Mouse (Mus musculus) stomach, postnatal 0 days (tissue): ENCODE measurements at regions not wholly inside any gene's neighbourhood (a gene's known extent, or its start where the extent isn't known, plus 50 kb on each side); places are given as distances from the start of the nearest gene placed in this dataset.

ENCODE experiments used
- ATAC-seq: fragments of 200-750 bp; cut with Nextera tagmentation; 2 replicates; pipeline ENCODE4 v1.8.0; 2017; ENCODE audit not compliant: low FRiP score, low TSS enrichment
- DNase-seq: peaks from one replicate; pipeline ENCODE4 v3.0.0-alpha.2; 2016; ENCODE audit warnings: low spot score
- H3K27ac ChIP-seq: fragments of 300-500 bp; sonication (generic); replicated peaks from 2 replicates; pipeline ENCODE4 v1.5.1; 2014; ENCODE audit warnings: mild to moderate bottlenecking, control low read depth
- H3K27me3 ChIP-seq: fragments of 300-500 bp; sonication (generic); 2 replicates; pipeline ENCODE4 v1.6.1; 2014; ENCODE audit warnings: low read length; ENCODE audit not compliant: control insufficient read depth, insufficient read depth
- H3K36me3 ChIP-seq: fragments of 300-500 bp; sonication (generic); 2 replicates; pipeline ENCODE4 v1.6.1; 2014; ENCODE audit warnings: low read length, mixed read lengths; ENCODE audit not compliant: control insufficient read depth, insufficient read depth
- H3K4me1 ChIP-seq: fragments of 300-500 bp; sonication (generic); replicated peaks from 2 replicates; pipeline ENCODE4 v1.6.1; 2014; ENCODE audit warnings: antibody characterized with exemption; ENCODE audit not compliant: control insufficient read depth, insufficient read depth
- H3K4me2 ChIP-seq: fragments of 300-500 bp; sonication (generic); replicated peaks from 2 replicates; pipeline ENCODE4 v1.6.1; 2014; ENCODE audit warnings: low read depth, mild to moderate bottlenecking, control low read depth, moderate library complexity
- H3K4me3 ChIP-seq: fragments of 300-500 bp; sonication (generic); 2 replicates; pipeline ENCODE4 v1.5.1; 2014; ENCODE audit warnings: low read depth, low read length, control low read depth
- H3K9ac ChIP-seq: fragments of 300-500 bp; sonication (generic); 2 replicates; pipeline ENCODE4 v1.6.1; 2014; ENCODE audit warnings: mild to moderate bottlenecking, low read length, control low read depth, mixed read lengths
- H3K9me3 ChIP-seq: fragments of 300-500 bp; sonication (generic); 2 replicates; pipeline ENCODE4 v1.6.1; 2016; ENCODE audit warnings: low read length; ENCODE audit not compliant: control insufficient read depth
- CTCF ChIP-seq: IDR thresholded peaks from 2 replicates; pipeline ENCODE4 v1.5.1; 2016; ENCODE audit warnings: antibody characterized with exemption, low read depth, mild to moderate bottlenecking, moderate library complexity
- EP300 ChIP-seq: optimal IDR thresholded peaks from 2 replicates; pipeline ENCODE3; 2016; ENCODE audit warnings: antibody characterized with exemption
- WGBS: fragments of 180-500 bp; shearing (Covaris S2); extraction: QIAGEN DNeasy Blood & Tissue Kit; methylation state at CpG from one replicate; pipeline ENCODE4 v1.1.7; 2014; 5-methylcytosine and 5-hydroxymethylcytosine counted together
- microRNA-seq: library from miRNA; unstranded; fragments of <30 nt; microRNA quantifications from one replicate; pipeline ENCODE4, GENCODE M21; 2016

DNA sequence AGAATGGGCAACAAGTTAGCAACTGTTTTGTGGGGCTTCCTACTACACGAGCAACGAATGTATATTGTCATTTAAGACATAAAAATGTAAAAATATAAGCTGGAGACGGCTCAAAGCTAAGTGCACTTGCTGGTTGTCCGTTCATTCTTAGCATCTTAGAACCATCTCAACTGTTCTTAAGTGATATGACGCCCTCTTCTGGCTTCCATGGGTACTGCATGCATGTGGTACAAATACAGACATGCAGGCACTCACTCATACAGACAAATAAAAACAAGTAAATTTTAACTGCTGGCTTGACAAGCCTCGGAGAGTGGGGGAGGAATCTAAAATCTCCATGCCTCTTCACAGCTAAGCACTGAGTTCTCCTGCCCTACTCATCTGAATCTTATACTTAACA is 55.3 kb upstream of the Topaz1 start:
- Histone ChIP-seq H3K27ac (no peak overlapping the region), H3K9ac (no peak overlapping the region), H3K9me3 (no peaks in the 10 kb centered on the region), H3K4me2 (no peak overlapping the region), H3K4me1 (no peaks in the 10 kb centered on the region), H3K4me3 (no peak overlapping the region), H3K36me3 (no peaks in the 10 kb centered on the region), H3K27me3 (no peaks in the 10 kb centered on the region)
- ATAC-seq = no peak
- no peak for DNase-seq
- TF ChIP-seq EP300 (no peak), CTCF (peak; percentile 58)
- WGBS = 67% methylated on average over 6 of the region's 6 CpGs

- Histone ChIP-seq H3K27me3 (no peaks in the 10 kb centered on the region), H3K9me3 (no peaks in the 10 kb centered on the region), H3K9ac (no peak overlapping the region), H3K27ac (no peak overlapping the region), H3K4me1 (no peaks in the 10 kb centered on the region), H3K4me2 (no peak overlapping the region), H3K36me3 (no peaks in the 10 kb centered on the region), H3K4me3 (no peak overlapping the region)
- DNase-seq = no peak
- WGBS = 15% methylated on average over 1 of the region's 1 CpGs
- TF ChIP-seq EP300 (no peak), CTCF (no peak)
- ATAC-seq = no peak
These were observed 51.4 kb upstream of the Topaz1 start for GRCm38 (mm10) chr9:122695724-122696123.

Small RNA genes lying in the stretch of these regions (microRNA-seq; reads per million reads assigned to microRNA genes)
- 83.9 reads per million, percentile 42 among the genes with 10 or more reads in this experiment for gene Mir138-1
